Mouse (Mus musculus) kidney, embryonic 14.5 days (tissue): ENCODE measurements at regions not wholly inside any gene's neighbourhood (a gene's known extent, or its start where the extent isn't known, plus 50 kb on each side); places are given as distances from the start of the nearest gene placed in this dataset.
"Not testable (repeated sequence)": the region's sequence is repeated elsewhere in the genome, so short reads cannot be mapped to it uniquely, and the experiment has no call there.

Source experiments
- ATAC-seq: fragments of 200-750 bp; cut with Nextera tagmentation; 2 replicates; pipeline ENCODE4 v1.8.0; 2017; ENCODE audit warnings: moderate number of reproducible peaks, mild to moderate bottlenecking, moderate TSS enrichment, moderate library complexity; ENCODE audit not compliant: low FRiP score, low TSS enrichment
- H3K27ac ChIP-seq: fragments of 300-500 bp; sonication (generic); 2 replicates; pipeline ENCODE4 v1.5.1; 2014; ENCODE audit warnings: low read depth, mild to moderate bottlenecking, low read length, moderate library complexity, mixed read lengths
- H3K27me3 ChIP-seq: fragments of 300-500 bp; sonication (generic); 2 replicates; pipeline ENCODE4 v1.6.1; 2014; ENCODE audit warnings: mild to moderate bottlenecking, low read length; ENCODE audit not compliant: control insufficient read depth, insufficient read depth
- H3K36me3 ChIP-seq: fragments of 300-500 bp; sonication (generic); 2 replicates; pipeline ENCODE4 v1.6.1; 2014; ENCODE audit warnings: low read length, mixed read lengths; ENCODE audit not compliant: control insufficient read depth, insufficient read depth
- H3K4me1 ChIP-seq: fragments of 300-500 bp; sonication (generic); 2 replicates; pipeline ENCODE4 v1.6.1; 2014; ENCODE audit warnings: low read length, mixed read lengths; ENCODE audit not compliant: control insufficient read depth, insufficient read depth
- H3K4me2 ChIP-seq: fragments of 300-500 bp; sonication (generic); replicated peaks from 2 replicates; pipeline ENCODE4 v1.6.1; 2014; ENCODE audit warnings: low read depth, mild to moderate bottlenecking, low read length
- H3K4me3 ChIP-seq: fragments of 300-500 bp; sonication (generic); 2 replicates; pipeline ENCODE4 v1.5.1; 2014; ENCODE audit warnings: mild to moderate bottlenecking, low read length
- H3K9ac ChIP-seq: fragments of 300-500 bp; sonication (generic); 2 replicates; pipeline ENCODE4 v1.6.1; 2014; ENCODE audit warnings: low read depth, mild to moderate bottlenecking, low read length, moderate library complexity
- H3K9me3 ChIP-seq: fragments of 300-500 bp; sonication (generic); 2 replicates; pipeline ENCODE4 v1.6.1; 2016; ENCODE audit warnings: low read length; ENCODE audit not compliant: control insufficient read depth
- WGBS: fragments of 180-500 bp; shearing (Covaris S2); extraction: QIAGEN DNeasy Blood & Tissue Kit; methylation state at CpG from one replicate; pipeline ENCODE4 v1.1.7; 2014; 5-methylcytosine and 5-hydroxymethylcytosine counted together

DNA sequence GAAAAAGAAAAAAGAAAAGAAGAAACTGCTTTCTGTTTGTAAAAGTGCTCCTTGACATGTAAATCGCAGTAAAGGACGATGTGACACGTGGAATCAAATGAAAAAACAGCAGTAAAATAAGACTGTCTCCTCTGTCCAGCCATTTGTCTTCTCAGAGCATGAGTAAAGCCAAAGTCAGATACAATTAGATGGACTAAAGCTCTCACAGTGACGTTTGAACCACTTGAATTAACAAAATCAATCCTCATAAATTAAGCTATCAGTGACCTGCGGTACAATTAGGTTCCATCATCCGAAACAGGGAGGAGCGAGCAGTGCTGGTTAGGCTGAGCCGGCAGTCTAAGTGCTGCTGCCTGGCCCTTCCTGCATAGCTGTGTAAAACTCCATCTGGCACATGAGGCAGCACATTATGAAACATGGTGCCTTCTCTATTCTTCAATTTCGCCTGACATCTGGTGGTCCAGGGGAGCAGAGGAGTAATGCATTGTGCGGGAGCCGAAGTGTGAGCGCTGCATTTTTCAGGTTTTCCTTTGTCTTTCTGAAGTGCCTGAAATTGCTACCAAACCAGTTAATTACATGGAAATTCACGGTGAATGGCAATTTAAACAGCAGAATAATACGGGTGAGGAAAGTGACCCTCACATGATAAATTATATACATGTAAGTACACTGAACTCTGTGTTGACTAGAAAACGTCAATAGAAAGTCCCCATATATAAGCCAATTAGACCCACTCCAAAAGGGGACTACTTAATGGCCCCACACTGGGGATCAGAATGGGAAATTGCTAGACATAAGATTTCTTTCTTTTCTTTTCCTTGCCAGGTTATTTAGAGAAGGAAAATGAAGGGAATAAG is 118.1 kb downstream of the Mmrn1 start:
- H3K4me2 ChIP-seq, result no peak overlapping the region

DNA sequence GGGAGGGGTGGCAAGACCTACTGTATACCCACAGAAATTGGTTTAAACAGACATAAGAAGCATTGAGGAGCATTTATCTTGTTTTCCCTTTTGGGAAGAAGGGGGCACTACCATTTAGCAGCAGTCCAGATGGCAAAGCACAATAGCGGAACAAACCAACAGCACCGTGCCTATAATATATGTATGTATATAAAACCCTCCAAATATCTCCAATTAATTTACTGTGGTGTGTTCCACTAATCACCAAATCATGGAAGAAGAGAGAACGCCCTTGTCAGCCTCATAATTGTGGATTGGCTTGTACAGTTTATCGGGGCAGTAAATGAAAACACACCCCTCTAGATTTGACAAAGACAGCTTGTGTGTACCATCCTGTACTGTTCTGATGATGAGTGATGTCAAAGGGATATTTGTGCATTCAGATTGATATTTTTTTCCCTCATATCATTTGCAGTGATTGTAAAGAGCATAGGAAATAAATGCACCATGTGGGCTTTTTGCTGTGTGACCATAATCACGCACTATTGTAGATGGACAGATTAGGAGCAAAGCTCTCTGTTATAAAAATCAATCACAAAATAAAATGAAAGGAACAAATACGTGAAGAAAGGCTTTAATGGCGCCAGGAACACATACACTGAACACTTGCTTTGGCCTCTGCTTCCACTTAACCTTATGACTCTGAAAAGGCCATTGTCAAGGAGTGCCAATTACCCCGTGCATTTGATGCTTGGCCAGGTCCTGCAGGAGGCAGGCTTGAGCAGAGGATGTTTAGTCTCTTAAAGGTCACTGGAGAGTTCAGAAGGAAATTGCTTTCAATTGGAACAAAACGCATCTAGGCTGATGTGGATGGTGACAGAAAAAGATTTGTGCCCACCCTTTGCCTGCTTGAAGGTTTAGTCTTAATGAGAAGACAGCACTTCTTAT is 119.0 kb downstream of the Mmrn1 start:
- Histone ChIP-seq H3K4me2 (no peak overlapping the region), H3K4me1 (no peaks in the 10 kb centered on the region), H3K27me3 (no peaks in the 10 kb centered on the region), H3K9me3 (no peaks in the 10 kb centered on the region), H3K9ac (no peak overlapping the region), H3K4me3 (no peak overlapping the region), H3K36me3 (no peaks in the 10 kb centered on the region), H3K27ac (no peak overlapping the region)
- no peak for ATAC-seq
- WGBS, result 79% methylated on average over 9 of the region's 9 CpGs

More for the DNA sequence above, 118.1 kb downstream of the Mmrn1 start:
- Histone ChIP-seq H3K27me3 (no peaks in the 10 kb centered on the region), H3K4me3 (no peak overlapping the region), H3K27ac (no peak overlapping the region), H3K36me3 (no peaks in the 10 kb centered on the region), H3K9ac (no peak overlapping the region), H3K9me3 (no peaks in the 10 kb centered on the region), H3K4me1 (no peaks in the 10 kb centered on the region)
- peak; percentile 80; the same call in 1 of the 2 replicates for ATAC-seq
- whole genome bisulfite sequencing, result 43% methylated on average over 15 of the region's 15 CpGs

DNA sequence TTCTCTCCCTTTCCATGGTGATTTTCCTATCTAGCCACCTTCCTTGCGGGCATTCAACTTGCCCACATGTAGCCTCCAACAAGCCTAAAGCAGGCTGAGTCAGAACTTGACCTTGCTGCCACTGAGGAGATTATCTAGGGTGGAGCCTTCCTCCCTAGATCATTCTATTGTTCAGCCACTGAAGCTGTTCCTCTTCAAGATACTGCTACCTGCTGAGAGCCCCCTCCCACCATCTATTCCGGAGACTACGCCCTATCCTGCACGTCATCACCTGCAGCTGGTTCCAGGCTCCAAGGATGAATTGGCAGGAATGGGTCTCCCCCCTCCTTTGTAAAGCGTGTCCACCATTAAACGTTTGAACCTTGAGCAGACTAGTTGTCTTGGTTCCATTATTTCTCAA is 122.9 kb downstream of the Mmrn1 start:
- H3K9me3 ChIP-seq, H3K4me1 ChIP-seq, H3K4me3 ChIP-seq, ATAC-seq, H3K4me2 ChIP-seq, H3K9ac ChIP-seq, H3K27ac ChIP-seq, H3K36me3 ChIP-seq, H3K27me3 ChIP-seq: not testable (repeated sequence)
- whole genome bisulfite sequencing, result 91% methylated on average over 6 of the region's 6 CpGs

DNA sequence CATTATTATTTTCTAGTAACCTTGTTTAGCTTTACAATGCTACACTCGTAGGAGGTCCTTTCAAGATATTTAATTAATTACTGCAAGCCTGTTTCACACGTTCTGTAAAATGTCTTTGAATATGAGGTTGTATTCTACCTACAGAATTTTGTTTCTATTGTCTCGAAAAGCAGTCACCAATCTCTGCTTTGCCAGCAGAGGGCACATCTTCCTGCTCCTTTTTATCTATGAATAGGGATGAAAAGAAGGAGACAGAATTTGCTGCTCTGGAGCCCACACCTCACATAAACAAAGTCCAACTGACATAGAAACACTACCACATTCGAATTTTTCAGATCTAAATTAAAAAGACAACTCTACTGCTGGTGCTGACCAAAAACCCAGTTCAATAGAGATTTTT is 117.0 kb upstream of the Ccser1 start:
- H3K9ac ChIP-seq, result no peak overlapping the region
- no peak overlapping the region for H3K27ac ChIP-seq
- no peak for ATAC-seq
- no peak overlapping the region for H3K4me2 ChIP-seq
- H3K4me3 ChIP-seq, result no peak overlapping the region
- no peaks in the 10 kb centered on the region for H3K9me3 ChIP-seq
- H3K27me3 ChIP-seq, result no peaks in the 10 kb centered on the region
- H3K4me1 ChIP-seq, result peaks cover 5% of the 10 kb centered on the region; the same call in 1 of the 2 replicates
- H3K36me3 ChIP-seq, result no peaks in the 10 kb centered on the region
- WGBS, result 43% methylated on average over 4 of the region's 4 CpGs

DNA sequence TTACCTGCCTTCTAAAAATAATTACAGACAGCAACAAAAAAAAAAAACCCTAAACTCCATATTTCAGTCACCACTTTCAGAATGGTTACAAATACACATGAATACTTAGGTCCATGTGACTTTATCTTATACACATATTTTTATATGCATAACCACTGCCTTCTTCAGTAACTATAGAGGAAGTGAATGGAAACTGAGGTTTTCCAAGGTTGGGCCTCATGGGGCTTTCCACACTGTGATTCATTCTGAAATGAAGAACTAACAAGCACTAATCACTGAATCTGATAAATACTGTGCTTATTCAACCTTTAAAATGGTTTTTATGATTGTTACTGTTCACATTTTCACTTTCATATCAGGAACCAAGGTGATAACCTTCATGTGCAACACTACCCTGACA is 114.4 kb upstream of the Ccser1 start:
- H3K9me3 ChIP-seq, result no peaks in the 10 kb centered on the region
- H3K4me1 ChIP-seq, result peaks cover 8% of the 10 kb centered on the region; the same call in 1 of the 2 replicates
- H3K27ac ChIP-seq, result no peak overlapping the region
- H3K4me3 ChIP-seq, result no peak overlapping the region
- no peaks in the 10 kb centered on the region for H3K36me3 ChIP-seq
- H3K27me3 ChIP-seq, result no peaks in the 10 kb centered on the region
- H3K4me2 ChIP-seq, result no peak overlapping the region
- no peak overlapping the region for H3K9ac ChIP-seq
- ATAC-seq, result no peak

DNA sequence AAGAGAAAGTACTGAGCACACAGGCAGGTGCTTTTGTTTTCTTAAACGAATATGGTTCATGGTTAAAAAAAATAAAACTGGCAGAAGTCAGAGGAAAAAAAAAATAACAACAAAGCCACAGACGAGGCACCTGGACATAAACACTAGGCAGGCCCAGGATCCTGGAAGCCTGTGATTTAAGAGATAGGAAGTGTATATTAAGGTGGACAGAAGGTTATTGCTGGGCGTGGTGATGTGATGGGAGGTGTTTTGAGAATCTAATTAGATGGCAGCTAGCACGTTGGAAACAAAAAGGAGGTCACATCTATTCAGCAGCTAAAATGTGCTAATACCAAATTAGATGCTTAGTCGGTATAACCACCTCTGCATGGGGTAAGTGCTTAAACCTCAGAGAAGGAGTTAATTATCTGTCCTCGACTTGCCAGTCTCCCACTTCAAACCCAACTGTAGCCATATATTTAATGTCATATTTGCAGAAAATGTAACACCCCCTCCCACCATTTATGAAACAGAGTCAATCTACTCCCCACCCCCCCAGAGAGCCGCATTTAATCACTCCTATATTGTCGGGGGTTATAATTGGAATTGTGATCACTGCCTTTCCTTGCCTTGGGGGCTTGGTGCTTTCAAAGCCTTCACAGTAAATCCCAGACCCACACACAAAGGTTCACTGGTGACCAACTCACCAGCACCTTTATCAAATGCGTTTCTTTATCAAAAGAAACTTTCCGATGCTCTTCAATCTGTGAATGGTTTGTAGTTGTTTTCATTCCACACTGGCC is 113.4 kb upstream of the Ccser1 start:
- Histone ChIP-seq H3K4me2 (no peak overlapping the region), H3K36me3 (no peaks in the 10 kb centered on the region), H3K4me3 (no peak overlapping the region), H3K9me3 (no peaks in the 10 kb centered on the region), H3K9ac (no peak overlapping the region), H3K4me1 (peaks cover 8% of the 10 kb centered on the region; the same call in 1 of the 2 replicates), H3K27ac (no peak overlapping the region), H3K27me3 (no peaks in the 10 kb centered on the region)
- WGBS, result 50% methylated on average over 10 of the region's 10 CpGs
- no peak for ATAC-seq

DNA sequence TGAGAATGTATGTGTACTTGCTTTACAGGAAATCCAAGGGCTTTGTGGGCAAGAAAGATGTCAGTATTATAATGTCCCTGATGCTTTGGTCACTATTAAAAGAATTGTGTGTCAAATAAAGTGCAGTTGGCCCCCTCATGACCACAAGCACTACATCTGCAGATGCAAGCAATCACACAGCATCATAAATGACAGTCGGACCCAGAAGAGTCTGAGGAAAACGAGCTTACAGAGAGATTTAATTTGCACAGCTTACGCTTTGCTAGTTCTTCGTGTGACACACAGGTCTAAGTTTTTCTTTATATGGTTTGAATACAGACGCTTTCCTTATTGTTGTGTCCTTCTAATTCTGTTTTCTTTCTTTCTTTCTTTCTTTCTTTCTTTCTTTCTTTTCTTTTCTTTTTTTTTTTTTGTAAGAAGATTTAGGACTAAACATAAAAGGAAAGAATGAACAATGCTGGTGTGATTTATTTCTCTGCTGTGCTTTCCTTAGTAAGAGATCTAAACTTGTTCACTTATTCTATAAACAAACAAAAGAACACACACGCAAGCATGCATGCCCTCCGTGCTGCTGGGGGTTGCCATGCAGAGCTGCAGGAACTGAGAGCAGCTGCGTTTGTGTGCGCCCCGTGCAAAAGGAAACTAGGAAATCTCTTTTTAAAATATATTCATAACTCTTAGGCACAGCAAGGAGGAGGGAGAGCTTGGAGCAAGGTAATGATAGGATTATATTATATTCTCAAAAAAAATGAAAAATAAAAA is 112.6 kb upstream of the Ccser1 start:
- WGBS, result 18% methylated on average over 10 of the region's 10 CpGs
- Histone ChIP-seq H3K4me3 (0 out of 2 replicates have a peak overlapping the region, but pooled peaks have one; percentile 6), H3K27ac (no peak overlapping the region)

DNA sequence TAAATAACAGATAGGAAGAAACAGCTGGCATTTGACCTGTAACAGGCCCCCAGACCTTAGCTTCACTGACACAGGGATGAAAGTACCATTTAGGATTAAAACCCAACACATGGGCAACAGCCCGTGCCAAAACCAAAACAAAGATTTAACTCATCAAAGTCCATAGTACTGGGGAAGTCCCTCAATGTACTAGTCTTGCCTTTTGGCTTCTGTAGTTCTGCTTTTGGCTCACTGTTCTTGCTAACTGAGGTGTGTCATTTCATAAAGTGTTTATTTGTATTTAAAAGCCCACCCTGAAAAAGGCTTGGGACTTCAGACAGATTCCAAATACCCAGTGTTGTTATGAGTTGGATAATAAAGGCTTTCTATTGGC is 112.0 kb upstream of the Ccser1 start:
- no peak overlapping the region for H3K9ac ChIP-seq
- no peak overlapping the region for H3K4me3 ChIP-seq
- WGBS, result 8% methylated on average over 1 of the region's 1 CpGs
- H3K27ac ChIP-seq, result no peak overlapping the region
- H3K36me3 ChIP-seq, result no peaks in the 10 kb centered on the region
- H3K27me3 ChIP-seq, result no peaks in the 10 kb centered on the region
- peaks cover 8% of the 10 kb centered on the region; the same call in 1 of the 2 replicates for H3K4me1 ChIP-seq
- H3K9me3 ChIP-seq, result no peaks in the 10 kb centered on the region
- ATAC-seq, result peak; percentile 76; the same call in 1 of the 2 replicates
- H3K4me2 ChIP-seq, result 0 out of 2 replicates have a peak overlapping the region, but pooled peaks have one; percentile 15

More for the DNA sequence above, 112.6 kb upstream of the Ccser1 start:
- Histone ChIP-seq H3K27me3 (no peaks in the 10 kb centered on the region), H3K9me3 (no peaks in the 10 kb centered on the region), H3K36me3 (no peaks in the 10 kb centered on the region), H3K4me1 (peaks cover 8% of the 10 kb centered on the region; the same call in 1 of the 2 replicates), H3K4me2 (0 out of 2 replicates have a peak overlapping the region, but pooled peaks have one; percentile 15), H3K9ac (no peak overlapping the region)
- ATAC-seq, result peak; percentile 68
